Mouse (Mus musculus) forebrain, embryonic 13.5 days (tissue): Measurements from ENCODE around the gene Olfr106-ps. TPM values are rescaled to one million over a fixed set of nuclear protein-coding genes. Genes with fewer than 3 reads are reported as not detected.

Experiments
- ATAC-seq: fragments of 200-750 bp; cut with Nextera tagmentation; 2 replicates; pipeline ENCODE4 v1.8.0; 2017
- H3K27ac ChIP-seq: fragments of 300-500 bp; sonication (generic); 2 replicates; pipeline ENCODE4 v1.5.1; 2015; ENCODE audit warnings: inconsistent platforms, mild to moderate bottlenecking, moderate library complexity
- H3K27me3 ChIP-seq: fragments of 300-500 bp; sonication (generic); 2 replicates; pipeline ENCODE4 v1.6.1; 2015; ENCODE audit warnings: mild to moderate bottlenecking, inconsistent platforms
- H3K36me3 ChIP-seq: fragments of 300-500 bp; sonication (generic); 2 replicates; pipeline ENCODE4 v1.6.1; 2015; ENCODE audit warnings: mild to moderate bottlenecking, inconsistent platforms; ENCODE audit not compliant: poor library complexity, severe bottlenecking
- H3K4me1 ChIP-seq: fragments of 300-500 bp; sonication (generic); 2 replicates; pipeline ENCODE4 v1.6.1; 2015; ENCODE audit warnings: inconsistent platforms
- H3K4me2 ChIP-seq: fragments of 300-500 bp; sonication (generic); 2 replicates; pipeline ENCODE4 v1.6.1; 2015; ENCODE audit warnings: inconsistent platforms, mild to moderate bottlenecking, moderate library complexity
- H3K4me3 ChIP-seq: fragments of 300-500 bp; sonication (generic); 2 replicates; pipeline ENCODE4 v1.5.1; 2015; ENCODE audit warnings: mild to moderate bottlenecking, inconsistent platforms
- H3K9ac ChIP-seq: fragments of 300-500 bp; sonication (generic); 2 replicates; pipeline ENCODE4 v1.6.1; 2015; ENCODE audit warnings: mild to moderate bottlenecking, inconsistent platforms
- H3K9me3 ChIP-seq: fragments of 300-500 bp; sonication (generic); replicated peaks from 2 replicates; pipeline ENCODE4 v1.6.1; 2016; ENCODE audit warnings: inconsistent platforms
- WGBS: fragments of 180-500 bp; shearing (Covaris S2); methylation state at CpG from one replicate; pipeline ENCODE4 v1.1.7; 2015; 5-methylcytosine and 5-hydroxymethylcytosine counted together
- polyA plus RNA-seq: library from polyadenylated mRNA; unstranded; fragments of >200 nt; fragmentation: Nextera tagmentation; extraction: Ambion mirVana; gene quantifications from 2 replicates; pipeline ENCODE4 v1.2.1, GENCODE M21; 2015

The Olfr106-ps gene
- not detected in 2 replicates for polyA plus RNA-seq

DNA sequence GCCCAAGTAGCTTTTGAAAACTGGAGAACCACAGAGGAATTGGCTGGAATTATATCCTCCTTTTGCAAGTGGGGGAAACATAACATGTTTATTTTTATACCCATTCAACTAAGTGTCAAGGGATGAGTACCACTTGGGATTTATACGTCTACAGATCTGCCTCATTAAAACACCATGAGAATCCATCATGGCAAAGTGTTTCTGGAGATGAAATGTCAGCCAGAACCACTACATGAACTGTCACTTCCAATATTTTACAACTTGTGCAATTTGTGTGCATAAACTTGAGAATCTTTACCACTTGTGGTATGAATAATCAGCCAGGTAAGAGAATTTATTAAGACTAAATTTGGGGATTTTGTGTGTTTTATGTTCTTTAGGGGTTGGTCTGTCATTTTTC lies at the start of gene Olfr106-ps:
TSS of gene Olfr106-ps (plus strand) at position 301 of the 400 bp plus-strand sequence.
- WGBS = 71% methylated on average over 1 of the region's 1 CpGs
- Histone ChIP-seq H3K4me3 (no peak within 1 kb of the TSS), H3K4me2 (no peak within 1 kb of the TSS), H3K4me1 (no peaks in the 10 kb centered on the region), H3K36me3 (no peaks in the 10 kb centered on the region), H3K9ac (no peak within 1 kb of the TSS), H3K27me3 (no peaks in the 10 kb centered on the region), H3K27ac (no peak within 1 kb of the TSS), H3K9me3 (no peaks in the 10 kb centered on the region)
- no peak for ATAC-seq

GRCm38 (mm10) chr17:37359282-37359681 lies 30.9 kb upstream of the Olfr106-ps start, which contains the start of gene Olfr104-ps:
Gene Olfr104-ps (plus strand): TSS chr17:37359582.
- Histone ChIP-seq H3K4me1 (no peaks in the 10 kb centered on the region), H3K36me3 (no peaks in the 10 kb centered on the region), H3K9me3 (no peaks in the 10 kb centered on the region), H3K4me3 (no peak within 1 kb of the TSS), H3K27me3 (no peaks in the 10 kb centered on the region), H3K4me2 (no peak within 1 kb of the TSS), H3K27ac (no peak within 1 kb of the TSS), H3K9ac (no peak within 1 kb of the TSS)
- ATAC-seq = no peak

- ATAC-seq = no peak
- Histone ChIP-seq H3K4me2 (no peak within 1 kb of the TSS), H3K4me3 (no peak within 1 kb of the TSS), H3K9me3 (no peaks in the 10 kb centered on the region), H3K27ac (no peak within 1 kb of the TSS), H3K36me3 (no peaks in the 10 kb centered on the region), H3K27me3 (no peaks in the 10 kb centered on the region), H3K9ac (no peak within 1 kb of the TSS), H3K4me1 (no peaks in the 10 kb centered on the region)
These were observed 11.5 kb upstream of the Olfr106-ps start, which contains the start of gene Olfr105-ps for GRCm38 (mm10) chr17:37378733-37379132. Gene Olfr105-ps (plus strand): TSS chr17:37379033.

- Histone ChIP-seq H3K27ac (no peak within 1 kb of the TSS), H3K27me3 (no peaks in the 10 kb centered on the region), H3K9me3 (no peaks in the 10 kb centered on the region), H3K4me2 (no peak within 1 kb of the TSS), H3K4me1 (no peaks in the 10 kb centered on the region), H3K4me3 (no peak within 1 kb of the TSS), H3K36me3 (no peaks in the 10 kb centered on the region), H3K9ac (no peak within 1 kb of the TSS)
- 84% methylated on average over 3 of the region's 3 CpGs for WGBS
- ATAC-seq = no peak
These were observed 8.7 kb downstream of the Olfr106-ps start, which contains the start of gene Olfr107 for GRCm38 (mm10) chr17:37398926-37399325. Gene Olfr107 (plus strand): TSS chr17:37399226.

DNA sequence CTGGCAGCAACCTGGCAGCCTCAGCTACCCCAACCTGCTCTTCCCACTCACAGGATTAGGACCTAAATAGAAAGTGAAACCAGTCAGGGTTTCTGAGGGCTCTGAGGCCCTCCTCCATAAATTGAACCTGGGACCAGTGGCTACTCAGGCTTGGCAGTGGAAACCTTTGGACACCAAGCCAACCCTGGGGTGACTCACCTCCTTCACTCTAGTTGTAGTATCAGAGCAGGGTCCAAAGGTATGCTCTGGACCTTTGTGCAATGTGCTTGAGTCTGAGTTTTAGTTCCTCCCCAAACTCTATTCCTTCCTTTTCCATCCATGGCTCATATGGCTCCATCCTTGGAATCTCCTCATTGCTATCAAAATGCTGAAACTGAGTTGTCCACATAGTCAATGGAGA lies 23.2 kb downstream of the Olfr106-ps start:
- no peak for ATAC-seq
- H3K36me3 ChIP-seq = no peaks in the 10 kb centered on the region
- no peak overlapping the region for H3K27ac ChIP-seq
- no peak overlapping the region for H3K4me2 ChIP-seq
- 0 out of 2 replicates have a peak, but pooled peaks cover 5% of the 10 kb centered on the region for H3K9me3 ChIP-seq
- H3K27me3 ChIP-seq = no peaks in the 10 kb centered on the region
- no peak overlapping the region for H3K9ac ChIP-seq
- no peak overlapping the region for H3K4me3 ChIP-seq
- H3K4me1 ChIP-seq = no peaks in the 10 kb centered on the region

DNA sequence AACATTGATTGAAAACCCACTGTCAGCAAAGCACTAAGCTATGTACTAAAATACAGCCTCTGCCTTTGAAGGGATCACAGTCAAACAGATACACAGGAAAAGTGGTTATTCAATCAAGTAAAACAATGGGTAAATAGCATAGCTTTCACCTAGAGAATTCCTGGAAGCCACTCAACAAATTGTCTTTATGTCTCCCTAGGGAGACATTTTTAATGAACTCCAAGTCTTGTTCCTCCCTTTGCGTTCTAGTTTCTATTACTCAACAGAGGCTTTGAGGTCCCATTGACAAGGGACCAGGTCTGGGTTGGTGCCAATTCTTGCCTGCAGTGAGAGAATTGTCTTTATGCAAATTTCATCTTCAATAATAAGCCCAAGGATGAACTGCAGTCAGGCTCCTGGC lies 55.0 kb downstream of the Olfr106-ps start, which contains the start of gene Olfr108:
TSS of gene Olfr108 (plus strand) at position 301 of the 400 bp plus-strand sequence.
- Histone ChIP-seq H3K9me3 (no peaks in the 10 kb centered on the region), H3K9ac (no peak within 1 kb of the TSS), H3K4me1 (no peaks in the 10 kb centered on the region), H3K27me3 (no peaks in the 10 kb centered on the region), H3K4me2 (no peak within 1 kb of the TSS), H3K27ac (no peak within 1 kb of the TSS), H3K36me3 (no peaks in the 10 kb centered on the region), H3K4me3 (no peak within 1 kb of the TSS)
- ATAC-seq = no peak
- whole genome bisulfite sequencing = 81% methylated on average over 1 of the region's 1 CpGs

Other genes with a start within 250 kb of the Olfr106-ps start
- not detected in 2 replicates for gene Olfr93, start 228.9 kb upstream of the Olfr106-ps start, polyA plus RNA-seq
- not detected in 2 replicates for gene Ubd, start 196.5 kb upstream of the Olfr106-ps start, polyA plus RNA-seq
- gene Olfr94, start 189.4 kb upstream of the Olfr106-ps start, polyA plus RNA-seq = not detected in 2 replicates
- not detected in 2 replicates for gene Olfr95, start 177.3 kb upstream of the Olfr106-ps start, polyA plus RNA-seq
- gene Olfr96, start 170.2 kb upstream of the Olfr106-ps start, polyA plus RNA-seq = not detected in 2 replicates
- not detected in 2 replicates for gene Olfr97, start 153.1 kb upstream of the Olfr106-ps start, polyA plus RNA-seq
- gene Olfr98, start 126.6 kb upstream of the Olfr106-ps start, polyA plus RNA-seq = not detected in 2 replicates
- gene H2-M3, start 120.2 kb upstream of the Olfr106-ps start, polyA plus RNA-seq = 0.61 and 1.6 TPM in 2 replicates
- gene Olfr99, start 106.9 kb upstream of the Olfr106-ps start, polyA plus RNA-seq = not detected in 2 replicates
- not detected in 2 replicates for gene Olfr101, start 86.1 kb upstream of the Olfr106-ps start, polyA plus RNA-seq
- not detected in 2 replicates for gene Olfr102, start 73.3 kb upstream of the Olfr106-ps start, polyA plus RNA-seq
- not detected in 2 replicates for gene Olfr103, start 50.7 kb upstream of the Olfr106-ps start, polyA plus RNA-seq
- gene Olfr104-ps, start 30.8 kb upstream of the Olfr106-ps start, polyA plus RNA-seq = not detected in 2 replicates
- gene Olfr105-ps, start 11.4 kb upstream of the Olfr106-ps start, polyA plus RNA-seq = not detected in 2 replicates
- gene Olfr107, start 8.8 kb downstream of the Olfr106-ps start, polyA plus RNA-seq = not detected in 2 replicates
- gene Olfr108, start 55.1 kb downstream of the Olfr106-ps start, polyA plus RNA-seq = not detected in 2 replicates
- gene Olfr109, start 68.5 kb downstream of the Olfr106-ps start, polyA plus RNA-seq = not detected in 2 replicates
- not detected in 2 replicates for gene H2-M2, start 93.2 kb downstream of the Olfr106-ps start, polyA plus RNA-seq
- not detected in 2 replicates for gene Olfr110, start 102.1 kb downstream of the Olfr106-ps start, polyA plus RNA-seq
- gene Olfr111, start 117.6 kb downstream of the Olfr106-ps start, polyA plus RNA-seq = not detected in 2 replicates
- not detected in 2 replicates for gene Olfr112, start 179.1 kb downstream of the Olfr106-ps start, polyA plus RNA-seq
- not detected in 2 replicates for gene Olfr113, start 187.3 kb downstream of the Olfr106-ps start, polyA plus RNA-seq
- gene Olfr114, start 202.3 kb downstream of the Olfr106-ps start, polyA plus RNA-seq = not detected in 2 replicates
- not detected in 2 replicates for gene Olfr115, start 236.7 kb downstream of the Olfr106-ps start, polyA plus RNA-seq
- gene Olfr116, start 236.8 kb downstream of the Olfr106-ps start, polyA plus RNA-seq = not detected in 2 replicates